Mouse (Mus musculus): Measurements from ENCODE around the gene Tmem50b. TPM values are rescaled to one million over a fixed set of nuclear protein-coding genes. Genes with fewer than 3 reads are reported as not detected.

The Tmem50b gene
- 28.4 and 31.9 TPM in 2 replicates for polyA plus RNA-seq (2012; rRNA removed)

DNA sequence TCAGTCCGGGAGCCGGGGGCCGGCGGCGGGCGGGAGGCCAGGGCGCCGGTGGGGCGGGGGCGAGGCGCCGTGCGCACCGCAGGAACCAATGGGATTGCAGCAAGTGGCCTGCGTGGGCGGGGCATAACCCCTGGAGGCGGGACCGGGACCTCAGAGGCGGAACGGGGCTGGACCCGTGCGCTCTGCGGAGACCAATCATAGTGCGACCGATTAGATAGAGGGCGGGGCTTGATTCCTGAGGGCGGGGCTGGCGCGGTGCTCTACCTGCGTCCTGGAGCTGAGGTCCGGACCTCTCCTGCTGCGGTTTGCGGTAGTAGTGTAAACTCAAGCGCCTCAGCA lies at the start of gene Tmem50b:
Tmem50b (minus strand) TSS at position 129 of the 339 bp plus-strand sequence.

DNA sequence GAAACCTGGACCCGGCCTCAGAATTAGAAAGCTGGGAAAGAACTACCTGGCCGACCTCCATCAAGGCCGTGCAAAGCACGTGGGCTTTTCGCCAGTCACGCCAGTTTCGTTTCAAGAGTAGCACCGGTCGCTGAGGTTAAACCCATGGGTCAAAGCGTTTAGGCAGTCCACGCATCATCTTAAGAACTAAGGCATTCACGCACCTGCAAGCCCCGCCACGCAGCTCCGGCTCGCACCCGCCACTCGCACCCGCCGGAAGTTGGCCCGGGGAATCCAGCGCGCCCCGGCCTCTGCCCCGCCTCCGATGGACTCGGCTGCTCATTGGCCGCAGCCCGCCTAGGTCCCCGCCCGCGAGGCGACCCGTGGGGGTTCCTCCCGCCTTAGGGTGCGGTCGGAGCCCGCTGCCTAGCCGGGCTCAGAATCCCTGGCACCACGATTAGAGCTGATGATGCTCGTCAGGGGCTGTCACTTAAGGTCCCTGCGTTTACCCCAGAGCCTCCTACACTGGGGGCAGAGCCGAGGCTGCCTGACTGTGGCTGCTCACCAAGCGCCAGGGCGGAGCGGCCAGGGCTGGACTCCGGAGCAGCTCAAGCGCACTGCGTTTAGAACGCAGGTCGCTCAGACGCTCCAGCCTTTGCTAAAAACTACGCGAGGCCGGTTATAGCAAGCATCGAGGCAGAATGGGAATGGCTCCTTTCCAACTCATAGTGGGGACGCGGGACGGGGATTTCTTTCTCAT lies 49.2 kb upstream of the Tmem50b start, which contains the start of gene Gart:
Gart (minus strand) TSS at position 272 of the 739 bp plus-strand sequence.

DNA sequence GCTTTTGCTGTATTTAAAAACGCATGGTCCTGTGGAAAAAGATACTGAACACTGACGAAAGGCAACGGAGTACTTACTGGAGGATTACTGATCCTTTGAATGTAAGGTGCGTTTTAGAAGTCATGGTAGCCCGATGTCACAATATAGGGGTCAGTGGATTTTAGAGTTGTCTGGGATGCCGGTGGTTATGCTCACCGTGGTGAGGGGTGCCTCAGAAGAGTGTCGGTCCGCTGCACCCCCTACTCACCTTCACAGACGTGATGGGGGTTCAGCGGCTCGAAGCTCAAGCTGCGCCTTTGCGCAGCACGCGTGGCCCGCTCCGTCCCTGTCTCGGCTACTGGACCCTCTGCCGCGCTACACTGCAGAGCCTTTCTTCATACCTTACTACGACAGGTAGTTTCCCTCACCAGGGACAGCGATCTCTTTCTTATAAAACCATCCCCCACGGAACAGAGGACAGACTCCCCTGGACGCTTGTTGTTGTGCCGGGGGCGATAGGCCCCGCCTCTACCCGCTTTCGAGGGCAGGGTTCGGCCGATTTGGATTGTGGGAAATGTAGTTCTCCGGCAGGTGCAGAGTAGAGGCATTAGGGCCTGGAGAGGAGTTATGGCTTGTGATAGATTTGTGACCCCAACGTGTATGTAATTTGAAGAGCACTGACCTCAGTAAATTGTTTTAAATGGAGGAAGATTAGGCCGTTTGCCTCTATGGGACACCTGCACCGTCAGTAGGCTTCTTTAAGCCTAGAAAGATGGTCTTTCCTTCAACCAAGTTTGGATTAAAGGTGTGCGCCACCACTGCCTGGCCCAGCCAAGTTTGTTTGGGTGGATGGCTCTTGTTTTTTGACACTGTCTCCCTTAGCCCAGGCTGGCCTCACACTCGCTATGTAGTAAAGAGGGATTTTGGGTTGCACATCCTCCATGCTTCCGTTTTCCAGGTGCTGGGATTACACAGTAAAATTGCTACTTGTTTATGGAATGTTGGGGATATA lies 21.2 kb upstream of the Tmem50b start, which contains the start of gene Dnajc28:
Dnajc28 (minus strand) TSS at position 516 of the 991 bp plus-strand sequence.

DNA sequence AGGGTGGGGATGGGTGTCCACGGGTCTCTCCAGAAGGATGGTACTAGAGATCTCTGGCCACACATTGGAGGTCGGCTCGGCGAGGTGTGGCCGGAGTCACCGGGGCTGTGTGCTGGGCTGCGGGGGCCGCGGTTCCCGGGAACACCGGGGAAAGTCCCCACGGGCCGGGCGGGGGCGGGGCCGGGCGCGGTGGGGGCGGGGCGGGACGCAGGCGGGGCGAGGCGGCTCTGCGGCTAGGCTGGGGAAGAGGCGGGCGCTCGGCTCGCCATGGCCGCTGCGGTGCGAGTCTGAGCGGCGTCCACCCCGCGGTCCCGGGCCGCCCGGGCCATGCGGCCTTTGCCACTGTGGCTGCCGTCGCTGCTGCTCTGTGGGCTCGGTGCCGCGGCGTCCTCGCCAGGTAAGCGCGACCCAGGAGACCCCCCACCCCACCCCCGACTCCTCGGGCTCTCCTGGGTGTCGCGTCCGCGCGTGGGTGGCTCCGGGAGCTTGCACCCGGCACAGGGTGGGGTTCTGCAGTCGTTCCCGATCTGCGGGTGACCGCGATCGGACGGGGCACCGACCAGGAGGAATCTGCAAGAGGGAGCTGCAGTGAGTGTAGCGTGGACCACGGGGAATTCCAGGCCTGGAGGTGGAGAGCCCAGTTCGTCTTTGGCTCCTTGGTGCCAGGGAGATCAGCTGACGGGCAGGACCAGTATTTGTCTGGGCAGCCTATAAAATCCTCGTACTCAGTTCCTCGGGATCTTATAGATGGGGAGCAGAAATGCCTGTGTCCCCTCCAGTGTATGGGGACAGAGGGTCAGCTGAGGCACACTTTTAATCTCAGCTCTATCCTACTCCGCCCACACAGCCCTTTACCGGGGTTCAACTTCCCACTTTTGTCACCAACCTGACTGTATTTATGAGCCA lies 50.5 kb downstream of the Tmem50b start, which contains the start of gene Ifngr2:
Ifngr2 (plus strand) TSS at position 237 of the 906 bp plus-strand sequence.

Other genes starting within 250 kb of the Tmem50b start
- 56.2 and 95.5 TPM in 2 replicates for gene Ifnar2, start 225.0 kb downstream of the Tmem50b start, polyA plus RNA-seq (2012; rRNA removed)
- gene Gm21970, start 206.1 kb downstream of the Tmem50b start, polyA plus RNA-seq (2012; rRNA removed), result not detected in 2 replicates
- gene Il10rb, start 191.6 kb downstream of the Tmem50b start, polyA plus RNA-seq (2012; rRNA removed), result 29.5 and 31.5 TPM in 2 replicates
- gene Ifnar1, start 112.6 kb downstream of the Tmem50b start, polyA plus RNA-seq (2012; rRNA removed), result 23.3 and 28.8 TPM in 2 replicates
- 43.9 and 54.5 TPM in 2 replicates for gene Ifngr2, start 50.7 kb downstream of the Tmem50b start, polyA plus RNA-seq (2012; rRNA removed)
- gene Dnajc28, start 21.2 kb upstream of the Tmem50b start, polyA plus RNA-seq (2012; rRNA removed), result 0.98 and 1.2 TPM in 2 replicates
- gene Gart, start 49.2 kb upstream of the Tmem50b start, polyA plus RNA-seq (2012; rRNA removed), result 35.5 and 39.4 TPM in 2 replicates
- 159 and 204 TPM in 2 replicates for gene Son, start 49.7 kb upstream of the Tmem50b start, polyA plus RNA-seq (2012; rRNA removed)
- gene Donson, start 91.0 kb upstream of the Tmem50b start, polyA plus RNA-seq (2012; rRNA removed), result 10.8 and 11.0 TPM in 2 replicates
- gene Cryzl1, start 131.2 kb upstream of the Tmem50b start, polyA plus RNA-seq (2012; rRNA removed), result 21.1 and 28.3 TPM in 2 replicates
- 40.4 and 41.9 TPM in 2 replicates for gene Itsn1, start 131.5 kb upstream of the Tmem50b start, polyA plus RNA-seq (2012; rRNA removed)